Mouse (Mus musculus) midbrain, postnatal 0 days (tissue): Measurements from ENCODE around the gene Cphx3. TPM values are rescaled to one million over a fixed set of nuclear protein-coding genes. Genes with fewer than 3 reads are reported as not detected.
"Not testable (repeated sequence)": the region's sequence is repeated elsewhere in the genome, so short reads cannot be mapped to it uniquely, and the experiment has no call there.

Experiments used
- ATAC-seq: fragments of 200-750 bp; cut with Nextera tagmentation; 2 replicates; pipeline ENCODE4 v1.8.0; 2017; ENCODE audit warnings: moderate number of reproducible peaks, mild to moderate bottlenecking, moderate TSS enrichment, moderate library complexity; ENCODE audit not compliant: low FRiP score
- DNase-seq: peaks from one replicate; pipeline ENCODE4 v3.0.0-alpha.2; 2015; ENCODE audit warnings: low spot score
- H3K27ac ChIP-seq: fragments of 300-500 bp; sonication (generic); 2 replicates; pipeline ENCODE4 v1.5.1; 2014; ENCODE audit warnings: low read depth, mild to moderate bottlenecking, low read length, mixed read lengths
- H3K27me3 ChIP-seq: fragments of 300-500 bp; sonication (generic); 2 replicates; pipeline ENCODE4 v1.6.1; 2014; ENCODE audit warnings: low read length, control low read depth, mixed read lengths; ENCODE audit not compliant: insufficient read depth
- H3K36me3 ChIP-seq: fragments of 300-500 bp; sonication (generic); 2 replicates; pipeline ENCODE4 v1.6.1; 2014; ENCODE audit warnings: low read length, control low read depth, mixed read lengths; ENCODE audit not compliant: insufficient read depth
- H3K4me1 ChIP-seq: fragments of 300-500 bp; sonication (generic); 2 replicates; pipeline ENCODE4 v1.6.1; 2014; ENCODE audit warnings: mild to moderate bottlenecking, control low read depth, antibody characterized with exemption, low read length, mixed read lengths; ENCODE audit not compliant: insufficient read depth
- H3K4me2 ChIP-seq: fragments of 300-500 bp; sonication (generic); 2 replicates; pipeline ENCODE4 v1.6.1; 2014; ENCODE audit warnings: low read depth, mild to moderate bottlenecking, low read length, mixed read lengths; ENCODE audit not compliant: poor library complexity, severe bottlenecking
- H3K4me3 ChIP-seq: fragments of 300-500 bp; sonication (generic); 2 replicates; pipeline ENCODE4 v1.5.1; 2014; ENCODE audit warnings: low read depth, mild to moderate bottlenecking, low read length, moderate library complexity
- H3K9ac ChIP-seq: fragments of 300-500 bp; sonication (generic); replicated peaks from 2 replicates; pipeline ENCODE4 v1.6.1; 2014; ENCODE audit warnings: mild to moderate bottlenecking, low read length, moderate library complexity, mixed read lengths; ENCODE audit not compliant: poor library complexity, severe bottlenecking
- H3K9me3 ChIP-seq: fragments of 300-500 bp; sonication (generic); 2 replicates; pipeline ENCODE4 v1.6.1; 2016; ENCODE audit warnings: low read length, control low read depth
- WGBS: fragments of 180-500 bp; shearing (Covaris S2); extraction: QIAGEN DNeasy Blood & Tissue Kit; methylation state at CpG from one replicate; pipeline ENCODE4 v1.1.7; 2014; 5-methylcytosine and 5-hydroxymethylcytosine counted together
- polyA plus RNA-seq: library from polyadenylated mRNA; unstranded; fragments of >200 nt; fragmentation: Nextera tagmentation; extraction: Ambion mirVana; gene quantifications from 2 replicates; pipeline ENCODE4 v1.2.1, GENCODE M21; 2015
- total RNA-seq: library from RNA; depleted of rRNA; stranded (reverse); fragments of >200 nt; gene quantifications from 2 replicates; pipeline ENCODE4 v1.2.3, GENCODE M21; 2014

The Cphx3 gene
- total and polyA plus RNA-seq, 2 experiments from 2014 or later = not detected

- H3K4me2 ChIP-seq, H3K36me3 ChIP-seq, H3K27me3 ChIP-seq, H3K9ac ChIP-seq, H3K4me1 ChIP-seq, ATAC-seq, DNase-seq, H3K4me3 ChIP-seq, H3K9me3 ChIP-seq, H3K27ac ChIP-seq: not testable (repeated sequence)
- no CpG with 5 or more reads among the region's 2 CpGs for whole genome bisulfite sequencing
Measured at GRCm38 (mm10) chr14:26147095-26147494, 65.0 kb downstream of the Cphx3 start.

GRCm38 (mm10) chr14:26156032-26156431 is 73.9 kb downstream of the Cphx3 start:
- not testable (repeated sequence) for H3K36me3 ChIP-seq

GRCm38 (mm10) chr14:26161156-26161555 is 79.1 kb downstream of the Cphx3 start:
- not testable (repeated sequence) for H3K4me1 ChIP-seq, H3K27ac ChIP-seq, ATAC-seq, H3K27me3 ChIP-seq, H3K36me3 ChIP-seq, H3K9ac ChIP-seq, H3K9me3 ChIP-seq, H3K4me3 ChIP-seq, H3K4me2 ChIP-seq, DNase-seq
- WGBS = no CpG with 5 or more reads among the region's 9 CpGs

More at GRCm38 (mm10) chr14:26156032-26156431, 73.9 kb downstream of the Cphx3 start:
- not testable (repeated sequence) for H3K27ac ChIP-seq, H3K4me1 ChIP-seq, H3K4me2 ChIP-seq, ATAC-seq, H3K9me3 ChIP-seq, DNase-seq, H3K9ac ChIP-seq, H3K4me3 ChIP-seq, H3K27me3 ChIP-seq
- no CpG with 5 or more reads among the region's 7 CpGs for WGBS

GRCm38 (mm10) chr14:26162423-26162822 is 80.3 kb downstream of the Cphx3 start:
- not testable (repeated sequence) for H3K9ac ChIP-seq, H3K36me3 ChIP-seq, H3K27me3 ChIP-seq, H3K9me3 ChIP-seq, H3K4me3 ChIP-seq, H3K27ac ChIP-seq, DNase-seq, H3K4me1 ChIP-seq, ATAC-seq, H3K4me2 ChIP-seq
- no CpG with 5 or more reads among the region's 5 CpGs for WGBS

- H3K36me3 ChIP-seq, H3K27me3 ChIP-seq, H3K4me1 ChIP-seq, H3K9ac ChIP-seq, H3K4me2 ChIP-seq, H3K9me3 ChIP-seq, DNase-seq, H3K4me3 ChIP-seq, ATAC-seq, H3K27ac ChIP-seq: not testable (repeated sequence)
- WGBS = no CpG with 5 or more reads among the region's 12 CpGs
Measured at GRCm38 (mm10) chr14:26165266-26165665, 83.2 kb downstream of the Cphx3 start.

- H3K4me3 ChIP-seq, H3K4me2 ChIP-seq, H3K27ac ChIP-seq, H3K27me3 ChIP-seq, H3K9ac ChIP-seq, H3K4me1 ChIP-seq, DNase-seq, H3K36me3 ChIP-seq, H3K9me3 ChIP-seq, ATAC-seq: not testable (repeated sequence)
- no CpG with 5 or more reads among the region's 3 CpGs for WGBS
Measured at GRCm38 (mm10) chr14:26173955-26174354, 91.9 kb downstream of the Cphx3 start.

GRCm38 (mm10) chr14:26175028-26175427 is 92.9 kb downstream of the Cphx3 start:
- not testable (repeated sequence) for DNase-seq, H3K4me2 ChIP-seq, H3K36me3 ChIP-seq, H3K27ac ChIP-seq, ATAC-seq, H3K4me3 ChIP-seq, H3K9ac ChIP-seq, H3K9me3 ChIP-seq, H3K4me1 ChIP-seq, H3K27me3 ChIP-seq
- no CpG with 5 or more reads among the region's 6 CpGs for WGBS

GRCm38 (mm10) chr14:26181660-26182059 is 99.6 kb downstream of the Cphx3 start:
- not testable (repeated sequence) for H3K36me3 ChIP-seq, H3K9me3 ChIP-seq, H3K4me3 ChIP-seq, DNase-seq, H3K27me3 ChIP-seq, ATAC-seq, H3K4me1 ChIP-seq, H3K4me2 ChIP-seq, H3K9ac ChIP-seq, H3K27ac ChIP-seq
- WGBS = no CpG with 5 or more reads among the region's 10 CpGs

- H3K4me3 ChIP-seq, H3K9me3 ChIP-seq, H3K4me1 ChIP-seq, H3K9ac ChIP-seq, ATAC-seq, DNase-seq, H3K27ac ChIP-seq, H3K36me3 ChIP-seq, H3K27me3 ChIP-seq, H3K4me2 ChIP-seq: not testable (repeated sequence)
- no CpG with 5 or more reads among the region's 10 CpGs for WGBS
Measured at GRCm38 (mm10) chr14:26182380-26182779, 100.3 kb downstream of the Cphx3 start, which contains the start of gene Plac9b. TSS of gene Plac9b (minus strand) at chr14:26182480.
